Mouse (Mus musculus) ES-Bruce4 (cell line): ENCODE measurements around the gene Sgsm2. TPM values are rescaled to one million over a fixed set of nuclear protein-coding genes. Genes with fewer than 3 reads are reported as not detected.
A peak's percentile ranks its signal among the peaks of the same experiment; 100 is the strongest.

Source experiments
- H3K27ac ChIP-seq: 2 replicates; pipeline ENCODE4 v1.5.1; 2012; ENCODE audit warnings: low read length, inconsistent platforms; ENCODE audit not compliant: insufficient read depth
- H3K27me3 ChIP-seq: 2 replicates; pipeline ENCODE4 v1.6.1; 2012; ENCODE audit warnings: mild to moderate bottlenecking, low read length, inconsistent platforms; ENCODE audit not compliant: control insufficient read depth, poor library complexity, insufficient read depth, severe bottlenecking
- H3K36me3 ChIP-seq: 2 replicates; pipeline ENCODE4 v1.6.1; 2012; ENCODE audit warnings: inconsistent platforms, mild to moderate bottlenecking, low read length, moderate library complexity; ENCODE audit not compliant: control insufficient read depth, poor library complexity, insufficient read depth, severe bottlenecking
- H3K4me1 ChIP-seq: one replicate; pipeline ENCODE4 v1.8.1; 2011; ENCODE audit warnings: low read length; ENCODE audit not compliant: control insufficient read depth, insufficient read depth
- H3K4me3 ChIP-seq: 2 replicates; pipeline ENCODE4 v1.5.1; 2011; ENCODE audit warnings: low read depth, mild to moderate bottlenecking, low read length
- H3K9ac ChIP-seq: 2 replicates; pipeline ENCODE4 v1.6.1; 2012; ENCODE audit warnings: low read depth, mild to moderate bottlenecking, inconsistent platforms; ENCODE audit not compliant: poor library complexity, severe bottlenecking
- H3K9me3 ChIP-seq: replicated peaks from 2 replicates; pipeline ENCODE4 v1.6.1; 2012; ENCODE audit warnings: mild to moderate bottlenecking, low read length, inconsistent platforms; ENCODE audit not compliant: control insufficient read depth, poor library complexity, insufficient read depth, severe bottlenecking
- CTCF ChIP-seq: IDR thresholded peaks from one replicate; pipeline ENCODE4 v1.8.1; 2011; ENCODE audit warnings: low read depth, low read length
- EP300 ChIP-seq: IDR thresholded peaks from 2 replicates; pipeline ENCODE4 v1.6.1; 2011; ENCODE audit warnings: low read depth, low read length; ENCODE audit not compliant: insufficient read depth
- POLR2A ChIP-seq: IDR thresholded peaks from one replicate; pipeline ENCODE4 v1.8.1; 2011; ENCODE audit warnings: low read length; ENCODE audit not compliant: insufficient read depth
- polyA plus RNA-seq: library from polyadenylated mRNA; stranded (reverse); fragments of >200 nt; gene quantifications from 2 replicates; pipeline ENCODE4 v1.2.4, GENCODE M21; 2011; ENCODE audit warnings: low read depth; ENCODE audit not compliant: missing spikeins, insufficient read depth, insufficient read length

Gene Sgsm2
- polyA plus RNA-seq, 1 experiment = 17.4 TPM

DNA sequence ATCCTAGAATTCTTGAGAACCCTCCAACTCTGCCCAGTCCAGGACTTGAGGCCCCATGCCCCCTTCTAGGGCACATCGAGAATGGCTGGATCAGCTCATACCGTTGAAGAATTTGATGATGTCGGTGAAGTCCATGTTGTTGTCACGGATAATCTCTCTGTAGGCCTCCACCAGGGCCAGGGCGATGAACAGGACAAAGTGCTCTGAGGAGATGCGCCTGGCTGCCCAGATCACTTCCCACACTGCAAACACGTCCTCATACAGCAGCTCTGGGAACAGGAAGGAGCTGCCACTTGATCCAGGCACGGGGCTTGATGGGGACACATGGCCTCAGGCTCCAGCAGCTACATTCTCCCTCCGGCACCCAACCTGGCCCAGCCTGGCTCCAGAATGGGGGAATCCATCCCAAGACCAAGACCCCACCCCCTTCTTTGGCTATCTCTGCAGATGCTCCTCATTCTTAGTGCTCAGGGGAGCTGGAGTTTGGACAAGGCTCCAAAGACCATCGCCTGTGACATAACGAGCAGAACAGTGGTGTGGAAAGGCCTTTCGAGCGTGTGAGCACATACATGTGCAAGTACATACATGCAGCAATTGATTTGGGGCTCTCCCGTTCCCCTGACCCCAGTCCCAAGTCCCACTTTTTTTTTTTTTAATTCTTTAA is 45.7 kb downstream of the Sgsm2 start:
- no peak for TF ChIP-seq CTCF
- no peak for TF ChIP-seq EP300
- TF ChIP-seq POLR2A = no peak
- H3K27me3 ChIP-seq = no peaks in the 10 kb centered on the region
- H3K4me3 ChIP-seq = no peak overlapping the region
- no peak overlapping the region for H3K9ac ChIP-seq
- no peaks in the 10 kb centered on the region for H3K4me1 ChIP-seq
- H3K36me3 ChIP-seq = no peaks in the 10 kb centered on the region
- no peak overlapping the region for H3K27ac ChIP-seq
- H3K9me3 ChIP-seq = no peaks in the 10 kb centered on the region

DNA sequence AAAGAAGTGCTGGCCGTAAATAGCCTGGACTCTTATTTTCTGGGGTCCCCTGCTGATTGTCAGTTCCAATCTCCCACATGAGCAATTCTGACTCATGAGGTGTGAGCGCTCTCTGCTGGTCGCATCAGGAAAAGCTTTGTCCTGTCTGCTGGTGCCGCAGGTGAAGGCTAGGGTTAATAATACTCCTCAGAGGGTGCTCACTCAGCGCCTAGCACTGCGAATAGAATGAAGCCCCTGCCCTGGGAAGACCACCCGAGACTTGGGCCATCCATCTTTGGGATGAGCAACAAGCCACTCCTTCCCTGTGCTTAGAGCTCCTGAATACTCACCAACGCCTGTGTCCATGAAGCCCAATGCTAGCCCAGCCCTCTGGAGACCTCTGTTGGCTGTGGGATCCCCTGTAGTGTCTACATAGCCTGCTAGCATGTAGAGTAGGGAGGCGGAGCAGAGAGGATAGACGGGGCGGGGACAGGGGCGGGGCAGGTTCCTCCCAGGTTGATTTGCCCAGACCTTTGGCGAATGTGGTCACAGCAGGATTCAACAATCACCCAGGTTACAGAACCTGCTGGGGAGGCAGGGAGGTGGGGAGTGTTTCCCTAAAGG is 48.8 kb downstream of the Sgsm2 start:
- no peaks in the 10 kb centered on the region for H3K36me3 ChIP-seq
- H3K9me3 ChIP-seq = no peaks in the 10 kb centered on the region
- no peak overlapping the region for H3K9ac ChIP-seq
- TF ChIP-seq CTCF (peak; percentile 81), EP300 (no peak)
- H3K27ac ChIP-seq = peak overlapping the region; percentile 58
- peak overlapping the region; percentile 32 for H3K4me3 ChIP-seq
- H3K4me1 ChIP-seq = no peaks in the 10 kb centered on the region
- H3K27me3 ChIP-seq = no peaks in the 10 kb centered on the region

DNA sequence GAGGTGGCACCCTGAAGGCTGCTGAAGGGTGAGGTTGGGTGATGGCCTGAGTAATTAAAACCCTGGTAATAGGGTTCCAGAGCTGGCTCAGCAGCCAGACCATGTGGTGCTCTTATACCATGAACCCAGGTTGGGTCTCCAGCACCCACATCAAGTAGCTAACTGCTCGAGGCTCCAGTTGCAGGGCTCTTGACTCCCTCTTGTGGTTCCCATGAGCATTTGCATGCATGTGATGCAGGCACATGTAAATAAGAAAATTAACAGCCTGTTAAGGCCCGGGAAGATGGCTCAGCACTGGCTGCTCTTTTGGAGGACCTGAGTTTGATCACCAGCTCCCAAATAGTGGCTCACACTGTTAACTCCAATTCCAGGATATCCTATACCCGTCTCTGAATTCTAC is 51.1 kb downstream of the Sgsm2 start:
- H3K9ac ChIP-seq = no peak overlapping the region
- H3K27me3 ChIP-seq = no peaks in the 10 kb centered on the region
- H3K4me3 ChIP-seq = no peak overlapping the region
- no peaks in the 10 kb centered on the region for H3K9me3 ChIP-seq
- H3K4me1 ChIP-seq = no peaks in the 10 kb centered on the region
- no peak overlapping the region for H3K27ac ChIP-seq
- TF ChIP-seq EP300 (no peak), CTCF (peak; percentile 46)
- H3K36me3 ChIP-seq = no peaks in the 10 kb centered on the region

DNA sequence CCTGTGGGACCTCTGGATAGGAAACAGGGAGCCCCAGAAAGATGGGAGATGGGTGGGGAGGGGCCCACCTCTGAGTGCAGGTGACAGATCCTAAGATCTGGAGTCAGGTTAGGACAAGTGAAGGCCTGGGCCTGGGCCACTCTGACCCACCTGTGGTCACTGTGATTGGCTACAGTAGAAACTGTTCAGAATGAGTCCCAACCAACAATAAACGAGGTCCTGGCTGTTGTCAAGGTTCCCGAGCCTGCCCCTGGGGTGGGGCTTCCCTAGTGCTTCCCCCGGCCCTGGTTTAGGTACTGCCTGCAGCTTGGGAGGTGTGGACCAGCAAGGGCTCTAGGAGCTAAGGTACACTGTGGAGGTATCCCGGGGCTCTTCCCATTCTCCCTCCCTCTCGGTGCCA is 53.1 kb downstream of the Sgsm2 start:
- Histone ChIP-seq H3K27me3 (no peaks in the 10 kb centered on the region), H3K4me1 (peaks cover 7% of the 10 kb centered on the region), H3K9ac (no peak overlapping the region), H3K4me3 (no peak overlapping the region), H3K9me3 (no peaks in the 10 kb centered on the region), H3K27ac (0 out of 2 replicates have a peak overlapping the region, but pooled peaks have one; percentile 19), H3K36me3 (no peaks in the 10 kb centered on the region)
- no peak for TF ChIP-seq EP300
- no peak for TF ChIP-seq POLR2A
- TF ChIP-seq CTCF = no peak

DNA sequence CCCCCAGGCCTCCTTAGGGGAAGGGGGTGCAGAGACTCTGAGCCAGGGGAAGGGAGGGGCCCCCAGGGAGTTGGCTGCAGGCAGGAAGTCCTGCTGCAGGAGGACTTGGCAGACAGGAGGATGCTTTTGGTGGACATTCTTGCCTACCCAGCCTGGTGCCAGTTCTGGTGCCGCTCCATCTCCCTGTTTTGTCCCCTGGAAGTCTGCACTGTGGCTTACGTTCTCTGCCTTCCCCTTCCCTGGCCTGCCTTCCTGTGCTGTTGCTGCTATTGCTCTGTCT is 53.5 kb downstream of the Sgsm2 start:
- no peak overlapping the region for H3K9ac ChIP-seq
- 0 out of 2 replicates have a peak overlapping the region, but pooled peaks have one; percentile 19 for H3K27ac ChIP-seq

DNA sequence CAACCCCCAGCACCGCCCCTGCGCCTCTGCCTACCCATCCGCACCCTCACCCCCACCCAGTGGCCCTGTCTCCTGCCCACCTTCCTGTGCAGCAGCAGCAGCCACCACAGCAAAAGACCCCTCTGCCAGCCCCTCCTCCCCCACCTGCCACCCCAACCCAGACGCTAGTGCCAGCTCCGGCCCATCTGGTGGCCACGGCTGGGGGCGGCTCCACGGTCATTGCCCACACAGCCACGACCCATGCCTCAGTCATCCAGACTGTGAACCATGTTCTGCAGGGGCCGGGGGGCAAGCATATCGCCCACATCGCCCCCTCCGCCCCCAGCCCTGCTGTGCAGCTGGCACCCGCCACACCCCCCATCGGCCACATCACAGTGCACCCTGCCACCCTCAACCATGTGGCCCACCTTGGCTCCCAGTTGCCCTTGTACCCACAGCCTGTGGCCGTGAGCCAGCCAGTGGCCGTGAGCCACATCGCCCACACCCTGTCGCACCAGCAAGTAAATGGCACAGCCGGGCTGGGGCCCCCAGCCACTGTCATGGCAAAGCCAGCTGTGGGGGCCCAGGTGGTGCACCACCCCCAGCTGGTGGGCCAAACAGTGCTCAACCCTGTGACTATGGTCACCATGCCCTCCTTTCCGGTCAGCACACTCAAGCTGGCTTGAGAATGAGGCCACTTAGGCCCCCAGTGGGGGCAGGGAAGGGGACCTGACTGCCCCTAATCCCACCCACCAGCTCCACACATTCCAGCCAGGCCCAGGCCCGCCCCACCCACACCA is 54.0 kb downstream of the Sgsm2 start:
- H3K36me3 ChIP-seq = no peaks in the 10 kb centered on the region

More for the DNA sequence above, 53.5 kb downstream of the Sgsm2 start:
- TF ChIP-seq CTCF = no peak
- no peak for TF ChIP-seq POLR2A
- TF ChIP-seq EP300 = no peak
- Histone ChIP-seq H3K36me3 (no peaks in the 10 kb centered on the region), H3K4me1 (peaks cover 7% of the 10 kb centered on the region), H3K27me3 (no peaks in the 10 kb centered on the region), H3K4me3 (no peak overlapping the region), H3K9me3 (no peaks in the 10 kb centered on the region)

More for the DNA sequence above, 54.0 kb downstream of the Sgsm2 start:
- Histone ChIP-seq H3K9me3 (no peaks in the 10 kb centered on the region), H3K9ac (0 out of 2 replicates have a peak overlapping the region, but pooled peaks have one; percentile 14), H3K27ac (no peak overlapping the region), H3K27me3 (no peaks in the 10 kb centered on the region), H3K4me1 (peaks cover 7% of the 10 kb centered on the region), H3K4me3 (no peak overlapping the region)
- TF ChIP-seq POLR2A = no peak
- no peak for TF ChIP-seq CTCF
- no peak for TF ChIP-seq EP300
